Mouse (Mus musculus) left cerebral cortex, postnatal 36 days (tissue): ENCODE measurements around the gene 1700001P01Rik. TPM values are rescaled to one million over a fixed set of nuclear protein-coding genes. Genes with fewer than 3 reads are reported as not detected.
"Not testable (repeated sequence)": the region's sequence is repeated elsewhere in the genome, so short reads cannot be mapped to it uniquely, and the experiment has no call there.

ENCODE experiments used
- DNase-seq, 2 experiments: peaks; one replicate each; pipeline ENCODE4 v3.0.0; 2021 to 2022; ENCODE audit warnings: low spot score in 2 of 2, mixed read lengths in 1 of 2
- intact Hi-C: fragments of 180-260 bp; cut with DNase I; formaldehyde crosslinking; loops from one replicate; pipeline ENCODE4 v1.15.1; 2025
- total RNA-seq, 2 experiments: library from RNA; stranded (reverse); gene quantifications; 2 replicates each; pipeline ENCODE4 v1.2.3; 2021

The 1700001P01Rik gene
- total RNA-seq, 2 experiments from 2014 or later, result 1.1 TPM; not detected in 1

GRCm38 (mm10) chr11:97761638-97762037 is 14.1 kb downstream of the 1700001P01Rik start:
- intact Hi-C loops, result no loop called here
- no peak for DNase-seq

GRCm38 (mm10) chr11:97758942-97759341 is 16.8 kb downstream of the 1700001P01Rik start:
- no peak for DNase-seq
- intact Hi-C loops, result no loop called here

- intact Hi-C loops, result no loop called here
Observed at GRCm38 (mm10) chr11:97758125-97758524, 17.6 kb downstream of the 1700001P01Rik start.

DNA sequence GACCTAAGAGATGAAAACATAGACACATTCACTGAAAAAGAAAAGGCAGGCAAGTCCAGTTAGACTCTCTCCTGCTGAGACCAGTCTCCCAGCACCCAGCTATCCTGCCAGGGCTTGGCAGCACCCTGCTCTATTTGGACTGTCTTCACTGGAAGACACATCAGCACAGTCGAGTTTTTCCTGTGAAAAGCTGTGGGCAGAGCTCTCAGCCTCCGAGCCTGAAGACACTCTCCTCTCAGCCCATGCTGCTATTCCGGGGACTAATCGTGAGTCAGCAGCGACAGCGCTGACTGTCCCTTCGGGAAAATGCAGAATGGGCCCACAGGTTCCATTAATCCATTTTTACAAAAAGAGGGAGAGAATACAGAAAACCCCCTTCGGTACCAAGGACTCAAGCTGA is 22.4 kb downstream of the 1700001P01Rik start:
- intact Hi-C loops, result no loop called here
- peak; percentile 60 to 68 for DNase-seq

More at GRCm38 (mm10) chr11:97758125-97758524, 17.6 kb downstream of the 1700001P01Rik start:
- no peak for DNase-seq

GRCm38 (mm10) chr11:97748496-97748895 is 27.2 kb downstream of the 1700001P01Rik start:
- intact Hi-C loops, result no loop called here
- DNase-seq, result no peak

GRCm38 (mm10) chr11:97747773-97748172 is 27.9 kb downstream of the 1700001P01Rik start:
- intact Hi-C loops, result no loop called here
- no peak for DNase-seq

- intact Hi-C loops, result no loop called here
Observed at GRCm38 (mm10) chr11:97745331-97745721, 30.4 kb downstream of the 1700001P01Rik start.

DNA sequence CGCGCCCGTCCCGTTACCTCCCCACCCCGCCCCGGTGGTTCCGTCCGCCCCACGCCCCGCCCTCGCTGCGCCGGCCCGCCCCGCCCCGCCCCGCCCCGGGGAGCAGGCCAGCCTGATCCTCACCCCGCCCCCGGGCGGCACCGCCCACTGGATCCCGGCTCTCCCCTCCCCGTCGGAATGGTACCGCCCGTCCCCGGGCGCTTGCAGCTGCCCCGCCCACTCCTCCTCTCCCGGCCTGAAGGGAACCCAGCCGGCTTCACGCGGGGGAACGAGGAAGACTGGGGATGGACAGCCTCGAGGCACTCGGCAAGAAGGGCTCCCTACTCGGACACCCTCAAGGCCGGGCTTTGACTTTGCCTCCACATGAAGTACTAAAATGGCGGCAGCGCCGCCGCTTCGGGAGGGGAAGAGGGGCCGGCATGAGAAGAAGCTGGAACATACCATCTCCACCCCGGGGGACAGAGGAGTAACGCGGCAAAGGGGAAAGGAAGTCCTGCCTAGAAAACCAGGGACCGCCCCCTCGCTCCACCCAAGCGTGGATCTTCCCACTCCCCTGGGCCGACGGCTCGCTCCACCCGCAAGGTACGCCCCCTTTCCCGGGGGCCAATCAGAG is 30.9 kb downstream of the 1700001P01Rik start:
- DNase-seq, result peak; percentile 97 to 98
- intact Hi-C loops, result loop anchor here (5.0 kb wide), 1 partner anchor 43 kb away; the partner anchor contains the start of genes Pcgf2 and Psmb3

More at GRCm38 (mm10) chr11:97745331-97745721, 30.4 kb downstream of the 1700001P01Rik start:
- no peak for DNase-seq

GRCm38 (mm10) chr11:97744063-97744717 is 31.5 kb downstream of the 1700001P01Rik start, which contains the start of gene Pip4k2b:
TSS of gene Pip4k2b (minus strand) at chr11:97744704.
- intact Hi-C loops, result loop anchor here (5.0 kb wide), 1 partner anchor 42 kb away; the partner anchor contains the start of genes Pcgf2 and Psmb3

DNA sequence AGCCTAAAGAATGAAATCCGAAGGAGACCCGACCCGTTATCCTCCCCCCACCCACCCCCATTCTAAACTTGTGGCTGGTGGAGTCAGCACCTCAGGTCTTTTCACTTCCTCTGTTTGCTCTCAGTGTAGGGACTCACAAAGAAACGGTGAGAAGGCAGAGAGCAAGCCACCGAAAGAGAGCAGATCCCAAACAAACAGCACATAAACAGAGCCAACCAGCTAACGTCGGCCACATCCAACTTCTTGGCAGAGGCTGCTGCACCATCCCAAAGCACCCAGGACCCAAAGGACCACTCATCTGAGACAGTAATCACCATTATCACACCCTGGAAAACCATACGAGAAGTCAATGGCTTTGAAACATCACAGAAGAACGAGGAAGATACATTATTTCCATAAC is 32.3 kb downstream of the 1700001P01Rik start:
- intact Hi-C loops, result loop anchor here (5.0 kb wide), 1 partner anchor 41 kb away; the partner anchor contains the start of genes Pcgf2 and Psmb3
- DNase-seq, result no peak

More at GRCm38 (mm10) chr11:97744063-97744717, 31.5 kb downstream of the 1700001P01Rik start, which contains the start of gene Pip4k2b:
- DNase-seq, result peak in 1 of 2 experiments; percentile 69

DNA sequence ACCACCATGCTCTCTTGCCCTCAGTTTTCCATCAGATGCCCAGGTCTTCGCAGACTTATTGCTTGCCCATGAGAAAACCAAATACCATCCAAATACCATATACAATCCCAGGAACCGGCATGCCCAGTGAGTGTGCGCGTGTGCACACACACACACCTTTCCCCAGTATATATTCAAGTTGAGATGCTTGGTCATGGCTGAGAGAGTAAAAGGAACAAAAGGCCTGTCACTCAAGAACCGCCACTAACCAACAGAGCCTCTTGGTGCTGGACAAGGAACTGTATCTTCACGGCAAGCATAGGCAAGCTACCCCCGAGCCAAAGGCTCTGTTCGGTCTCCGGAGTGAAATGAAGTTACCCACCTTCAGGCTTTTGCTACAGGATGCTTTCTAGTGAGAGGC is 33.1 kb downstream of the 1700001P01Rik start:
- no peak for DNase-seq
- intact Hi-C loops, result loop anchor here (5.0 kb wide), 1 partner anchor 40 kb away; the partner anchor contains the start of genes Pcgf2 and Psmb3

DNA sequence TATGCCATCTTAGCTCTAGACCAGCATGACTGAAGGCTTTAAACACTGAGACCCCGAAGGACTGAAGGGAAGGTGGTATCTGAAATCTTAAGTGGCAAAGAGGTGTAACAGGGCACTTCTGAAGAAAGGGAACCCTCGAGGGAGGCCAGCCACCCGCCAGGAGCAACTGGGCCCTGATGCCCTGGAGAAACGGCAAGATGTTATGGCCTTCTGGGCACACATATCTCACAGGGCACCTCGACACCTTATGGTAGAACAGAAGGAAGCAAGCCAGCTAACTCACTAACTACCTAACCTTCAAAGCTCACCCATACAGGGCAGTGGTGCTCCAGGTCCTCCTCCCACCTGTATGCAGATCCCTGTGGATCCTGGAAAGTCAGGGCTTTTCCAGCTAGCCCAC is 33.6 kb downstream of the 1700001P01Rik start:
- no peak for DNase-seq
- intact Hi-C loops, result loop anchor here (5.0 kb wide), 1 partner anchor 40 kb away; the partner anchor contains the start of genes Pcgf2 and Psmb3

DNA sequence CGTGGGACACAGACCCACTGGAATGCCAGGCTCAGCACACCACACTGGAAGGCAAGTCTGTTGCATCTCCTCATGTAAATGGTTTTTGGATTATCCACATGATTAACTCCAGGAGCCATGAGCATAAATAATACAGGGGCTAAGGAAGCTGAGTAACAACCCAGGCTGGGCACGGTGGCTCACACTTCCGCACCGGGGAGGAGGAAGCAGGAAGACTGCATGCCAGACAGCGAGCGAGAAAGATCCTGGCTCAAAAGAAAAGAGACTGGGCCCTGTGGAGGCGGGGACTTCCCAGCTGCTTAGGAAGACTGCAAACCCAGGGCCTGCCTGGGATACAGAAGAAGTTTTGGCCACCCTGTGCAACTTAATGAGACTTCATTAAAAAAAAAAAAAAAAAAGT is 35.5 kb downstream of the 1700001P01Rik start:
- DNase-seq, result peak in 1 of 2 experiments; percentile 34
- intact Hi-C loops, result loop anchor here (5.0 kb wide), 1 partner anchor 38 kb away; the partner anchor contains the start of genes Pcgf2 and Psmb3

DNA sequence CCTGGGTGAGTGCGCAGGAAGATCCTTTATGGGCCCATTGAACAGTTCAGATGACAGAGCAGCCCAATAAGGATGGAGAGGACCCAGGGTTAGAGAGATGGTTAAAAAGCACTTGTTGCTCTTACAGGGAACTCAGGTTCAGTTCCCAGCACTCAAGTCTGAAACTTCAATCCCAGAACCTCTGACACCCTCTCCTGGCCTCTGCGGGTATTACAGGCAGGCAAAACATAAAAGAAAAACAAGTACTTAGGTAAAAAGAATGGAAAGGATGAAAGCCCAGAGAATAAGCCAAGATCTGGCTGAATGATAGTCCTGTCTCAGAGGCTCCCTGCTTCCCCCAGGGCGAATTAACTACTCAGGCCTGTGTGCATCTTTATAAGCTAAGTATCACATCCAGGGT is 36.6 kb downstream of the 1700001P01Rik start:
- intact Hi-C loops, result no loop called here
- no peak for DNase-seq

DNA sequence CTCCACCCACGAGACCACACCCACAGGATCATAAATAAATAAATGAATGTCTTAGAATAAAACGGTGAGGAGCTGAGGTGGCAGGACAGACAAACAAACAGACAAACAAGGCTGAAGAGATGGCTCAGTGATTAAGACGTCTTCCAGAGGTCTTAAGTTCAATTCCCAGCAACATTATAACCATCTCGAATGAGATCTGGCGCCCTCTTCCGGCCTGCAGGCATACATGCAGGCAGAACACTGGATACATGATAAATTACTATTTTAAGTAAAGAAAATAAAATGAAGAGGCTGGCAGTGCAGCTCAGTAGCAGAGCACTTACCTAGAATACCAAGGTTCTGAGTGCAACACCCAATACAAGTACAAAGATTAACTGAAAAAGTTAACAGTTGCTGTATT is 37.0 kb downstream of the 1700001P01Rik start:
- intact Hi-C loops, result no loop called here
- DNase-seq, result no peak

- DNase-seq, result no peak
- intact Hi-C loops, result no loop called here
Observed at GRCm38 (mm10) chr11:97737600-97737999, 38.1 kb downstream of the 1700001P01Rik start.

DNA sequence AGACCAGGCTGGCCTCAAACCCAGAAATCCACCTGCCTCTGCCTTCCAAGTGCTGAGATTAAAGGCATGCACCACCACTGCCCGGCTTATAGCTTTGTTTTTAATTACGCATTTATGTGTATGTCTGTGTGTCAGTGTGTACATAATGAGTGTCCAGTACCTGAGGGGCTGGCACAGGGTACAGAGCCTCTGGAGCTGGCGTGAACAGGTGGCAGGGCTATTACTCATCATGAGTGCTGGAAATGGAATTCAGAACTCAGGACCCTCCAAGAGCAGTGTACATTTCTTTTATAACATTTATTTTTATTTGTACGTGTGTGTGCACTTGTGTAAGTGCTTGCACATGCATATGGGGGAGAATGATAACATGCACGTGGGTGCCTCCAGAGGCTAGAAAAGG is 39.1 kb downstream of the 1700001P01Rik start:
- intact Hi-C loops, result no loop called here
- DNase-seq, result no peak

- intact Hi-C loops, DNase-seq: not testable (repeated sequence)
Observed at GRCm38 (mm10) chr11:97734810-97735209, 40.9 kb downstream of the 1700001P01Rik start.

DNA sequence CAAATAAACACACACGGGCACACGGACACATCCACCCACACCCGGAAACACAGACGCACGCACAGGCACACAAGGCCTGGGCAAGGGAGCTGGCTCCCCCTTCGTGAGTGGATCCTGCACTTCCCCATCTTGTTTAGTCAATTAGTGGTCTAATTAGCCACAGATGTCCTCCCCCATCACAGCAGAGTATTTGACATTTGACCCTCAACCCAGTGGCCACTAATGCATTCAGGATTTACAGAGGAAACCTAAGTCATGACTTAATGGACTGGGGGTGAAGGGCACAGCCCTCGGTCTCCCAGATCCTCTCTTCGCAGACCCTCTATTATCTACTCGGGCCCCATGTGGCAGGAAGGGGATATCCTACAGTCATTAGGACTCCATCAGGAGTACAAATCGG is 42.0 kb downstream of the 1700001P01Rik start:
- no peak for DNase-seq
- intact Hi-C loops, result no loop called here

- intact Hi-C loops, result no loop called here
- no peak for DNase-seq
Observed at GRCm38 (mm10) chr11:97728730-97729129, 47.0 kb downstream of the 1700001P01Rik start.
